Comparison of ENCODE assay signal across 8 mouse cellular contexts in genomic region chr11:6065046-6065521, GRCm38 (mm10). TPM values are rescaled to one million over a fixed set of nuclear protein-coding genes. Genes with fewer than 3 reads are reported as not detected.
DNase-seq lines count a peak whose midpoint lies in the region; ATAC-seq and TF ChIP-seq lines count a peak whose summit lies in the region.

No protein-coding gene starts in this region.

- peak; percentile 64 for DNase-seq in cerebellum, adult 11 months
- DNase-seq in cerebellum, postnatal 4 days (ENCODE audit: low spot score in 2 of 2): no peak
- no peak for DNase-seq in lung, postnatal 0 days (ENCODE audit: low spot score)
- DNase-seq in lung, postnatal 25 days (ENCODE audit: low spot score): no peak
- peak; percentile 29 for DNase-seq in hindbrain, embryonic 10.5 days (ENCODE audit: low spot score)
- no peak for DNase-seq in thymus, postnatal 14 days
- DNase-seq in urinary bladder, postnatal 4 days (ENCODE audit: low spot score in 2 of 2): no peak

- no peak for TF ChIP-seq EP300 in lung, postnatal 0 days (IDR thresholded peaks at IDR 0.05)

- no peaks in the 10 kb centered on the region for H3K36me3 ChIP-seq in lung, postnatal 0 days (ENCODE audit: insufficient read depth, low read length)
- no peaks in the 10 kb centered on the region for H3K36me3 ChIP-seq in hindbrain, embryonic 10.5 days
- no peaks in the 10 kb centered on the region for H3K36me3 ChIP-seq in midbrain, embryonic 12.5 days

- ATAC-seq in lung, postnatal 0 days: no peak
- ATAC-seq in midbrain, embryonic 12.5 days (ENCODE audit: low FRiP score, low read depth): peak; percentile 31; the same call in 1 of the 2 replicates

- no peak overlapping the region for H3K9ac ChIP-seq in lung, postnatal 0 days (replicated peaks; ENCODE audit: low read depth)
- H3K9ac ChIP-seq in midbrain, embryonic 12.5 days (replicated peaks): peak overlapping the region; percentile 58

- peak overlapping the region; percentile 65 for H3K4me2 ChIP-seq in lung, postnatal 0 days (replicated peaks; ENCODE audit: low read depth, low read length)
- H3K4me2 ChIP-seq in midbrain, embryonic 12.5 days (replicated peaks): peak overlapping the region; percentile 63

- 1% methylated on average over 41 of the region's 55 CpGs for WGBS in lung, postnatal 0 days
- 1% methylated on average over 55 of the region's 55 CpGs for WGBS in hindbrain, embryonic 10.5 days
- 1% methylated on average over 55 of the region's 55 CpGs for WGBS in midbrain, embryonic 12.5 days

- H3K9me3 ChIP-seq in lung, postnatal 0 days (ENCODE audit: low read length): no peaks in the 10 kb centered on the region
- H3K9me3 ChIP-seq in hindbrain, embryonic 10.5 days: no peaks in the 10 kb centered on the region
- no peaks in the 10 kb centered on the region for H3K9me3 ChIP-seq in midbrain, embryonic 12.5 days

- peak overlapping the region; percentile 42 for H3K4me3 ChIP-seq in lung, postnatal 0 days (ENCODE audit: low read depth, low read length)
- H3K4me3 ChIP-seq in hindbrain, embryonic 10.5 days: peak overlapping the region; percentile 60
- H3K4me3 ChIP-seq in midbrain, embryonic 12.5 days: peak overlapping the region; percentile 53

- TF ChIP-seq CTCF in lung, postnatal 0 days (IDR thresholded peaks at IDR 0.05): no peak

- H3K27me3 ChIP-seq in lung, postnatal 0 days (replicated peaks; ENCODE audit: insufficient read depth, low read length): peaks cover 42% of the 10 kb centered on the region
- H3K27me3 ChIP-seq in hindbrain, embryonic 10.5 days (ENCODE audit: insufficient read depth, poor library complexity, severe bottlenecking): peaks cover 95% of the 10 kb centered on the region
- H3K27me3 ChIP-seq in midbrain, embryonic 12.5 days: peaks cover 84% of the 10 kb centered on the region

- no peaks in the 10 kb centered on the region for H3K4me1 ChIP-seq in lung, postnatal 0 days (ENCODE audit: insufficient read depth, low read depth, low read length)
- H3K4me1 ChIP-seq in hindbrain, embryonic 10.5 days (replicated peaks): peaks cover 39% of the 10 kb centered on the region
- H3K4me1 ChIP-seq in midbrain, embryonic 12.5 days: peaks cover 19% of the 10 kb centered on the region

- no peak overlapping the region for H3K27ac ChIP-seq in lung, postnatal 0 days (ENCODE audit: low read length)
- no peak overlapping the region for H3K27ac ChIP-seq in hindbrain, embryonic 10.5 days
- peak overlapping the region; percentile 22; the same call in 1 of the 2 replicates for H3K27ac ChIP-seq in midbrain, embryonic 12.5 days (replicated peaks)

RNA-seq across cellular contexts. Expression of gene Camk2b, which starts 1.1 kb away (rescaled TPM):
- polyA plus RNA-seq in lung, postnatal 0 days (2015; fragmentation: Nextera tagmentation; extraction: Ambion mirVana): 2.9 TPM in 2 replicates
- 1.8 and 3.6 TPM in 2 replicates for polyA plus RNA-seq in hindbrain, embryonic 10.5 days (2016; fragmentation: Nextera tagmentation; extraction: Ambion mirVana)
- polyA plus RNA-seq in midbrain, embryonic 12.5 days (2016; fragmentation: Nextera tagmentation; extraction: Ambion mirVana): 11.1 and 13.0 TPM in 2 replicates

Comparison
In these comparisons a context has a peak if more than half of its experiments do, and no peak if none do; other contexts are left out.
1. DNase-seq: peak in cerebellum, adult 11 months (single experiment) and hindbrain, embryonic 10.5 days (single experiment); none in cerebellum, postnatal 4 days (0 of 2), lung, postnatal 0 days (single experiment), lung, postnatal 25 days (single experiment), thymus, postnatal 14 days (single experiment) and urinary bladder, postnatal 4 days (0 of 2).
2. Peak in every context shown above with its lines, with median percentiles within 50 percentile points of each other: H3K4me3 ChIP-seq.